Mouse (Mus musculus) midbrain, embryonic 14.5 days (tissue): Measurements from ENCODE around the gene Arrb1. TPM values are rescaled to one million over a fixed set of nuclear protein-coding genes. Genes with fewer than 3 reads are reported as not detected.
A peak's percentile ranks its signal among the peaks of the same experiment; 100 is the strongest.

ENCODE experiments used
- ATAC-seq: fragments of 200-750 bp; cut with Nextera tagmentation; 2 replicates; pipeline ENCODE4 v1.8.0; 2017; ENCODE audit warnings: moderate number of reproducible peaks, moderate library complexity; ENCODE audit not compliant: low FRiP score, low TSS enrichment
- DNase-seq: peaks from one replicate; pipeline ENCODE4 v3.0.0-alpha.2; 2015
- H3K27ac ChIP-seq: fragments of 300-500 bp; sonication (generic); replicated peaks from 2 replicates; pipeline ENCODE4 v1.5.1; 2014; ENCODE audit warnings: mild to moderate bottlenecking, low read depth, low read length, moderate library complexity
- H3K27me3 ChIP-seq: fragments of 300-500 bp; sonication (generic); 2 replicates; pipeline ENCODE4 v1.6.1; 2014; ENCODE audit warnings: low read length, control low read depth, mixed read lengths; ENCODE audit not compliant: control insufficient read depth, insufficient read depth
- H3K36me3 ChIP-seq: fragments of 300-500 bp; sonication (generic); 2 replicates; pipeline ENCODE4 v1.6.1; 2014; ENCODE audit warnings: low read length, control low read depth; ENCODE audit not compliant: control insufficient read depth, insufficient read depth
- H3K4me1 ChIP-seq: fragments of 300-500 bp; sonication (generic); 2 replicates; pipeline ENCODE4 v1.6.1; 2014; ENCODE audit warnings: mild to moderate bottlenecking, antibody characterized with exemption, low read length, control low read depth; ENCODE audit not compliant: control insufficient read depth, insufficient read depth
- H3K4me2 ChIP-seq: fragments of 300-500 bp; sonication (generic); 2 replicates; pipeline ENCODE4 v1.6.1; 2014; ENCODE audit warnings: mild to moderate bottlenecking, low read length, moderate library complexity
- H3K4me3 ChIP-seq: fragments of 300-500 bp; sonication (generic); replicated peaks from 2 replicates; pipeline ENCODE4 v1.5.1; 2014; ENCODE audit warnings: low read depth, low read length
- H3K9ac ChIP-seq: fragments of 300-500 bp; sonication (generic); replicated peaks from 2 replicates; pipeline ENCODE4 v1.6.1; 2014; ENCODE audit warnings: mild to moderate bottlenecking, low read length, moderate library complexity
- H3K9me3 ChIP-seq: fragments of 300-500 bp; sonication (generic); 2 replicates; pipeline ENCODE4 v1.6.1; 2016; ENCODE audit warnings: low read length, control low read depth, mixed read lengths; ENCODE audit not compliant: control insufficient read depth
- WGBS: fragments of 180-500 bp; shearing (Covaris S2); extraction: QIAGEN DNeasy Blood & Tissue Kit; methylation state at CpG from one replicate; pipeline ENCODE4 v1.1.7; 2014; 5-methylcytosine and 5-hydroxymethylcytosine counted together
- polyA plus RNA-seq: library from polyadenylated mRNA; unstranded; fragments of >200 nt; fragmentation: Nextera tagmentation; extraction: Ambion mirVana; gene quantifications from 2 replicates; pipeline ENCODE4 v1.2.1, GENCODE M21; 2014

Arrb1 gene
- polyA plus RNA-seq, 1 experiment from 2014 or later = 10.3 TPM

DNA sequence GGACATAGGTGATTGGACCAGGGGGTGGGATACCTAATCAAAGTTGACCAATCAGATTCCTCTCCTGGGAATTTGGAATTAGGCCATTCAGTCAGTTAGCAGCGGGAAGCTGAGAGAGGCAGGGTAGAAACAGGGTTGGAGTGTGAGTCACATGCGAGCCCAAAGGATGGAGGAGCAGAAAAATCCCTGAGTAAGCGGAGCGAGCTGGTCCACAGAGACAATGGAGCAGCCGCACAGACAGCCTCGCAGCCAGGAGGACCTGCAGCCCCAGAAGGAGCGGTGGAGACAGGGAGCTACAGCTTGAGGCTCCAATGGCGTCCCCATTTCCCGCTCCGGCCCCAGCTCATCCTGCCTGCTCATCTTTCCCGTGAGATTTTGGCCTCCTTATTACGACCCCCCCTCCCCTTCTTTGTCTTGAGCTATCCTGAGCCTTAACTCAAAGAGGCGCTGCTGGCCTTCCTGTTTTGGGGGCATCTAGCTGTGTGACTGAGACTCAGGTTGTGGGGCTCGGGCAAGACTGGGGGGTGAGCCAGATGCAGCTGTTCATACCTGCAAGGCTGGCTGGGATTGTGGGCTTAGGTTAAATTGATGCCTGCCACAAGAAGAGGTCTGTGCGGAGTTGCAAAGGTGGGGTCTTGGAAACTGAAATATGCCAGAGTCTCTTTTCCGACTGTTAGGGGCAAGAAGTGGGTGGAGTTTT lies 44.4 kb downstream of the Arrb1 start:
- H3K9me3 ChIP-seq = no peaks in the 10 kb centered on the region
- no peaks in the 10 kb centered on the region for H3K27me3 ChIP-seq
- H3K36me3 ChIP-seq = peaks cover 14% of the 10 kb centered on the region
- ATAC-seq (no peak), DNase-seq (peak; percentile 58)
- WGBS = 5% methylated on average over 16 of the region's 16 CpGs
- H3K4me2 ChIP-seq = peak overlapping the region; percentile 46
- H3K4me3 ChIP-seq = peak overlapping the region; percentile 0; the same call in 1 of the 2 replicates
- H3K9ac ChIP-seq = peak overlapping the region; percentile 36; the same call in 1 of the 2 replicates
- peak overlapping the region; percentile 61 for H3K27ac ChIP-seq
- H3K4me1 ChIP-seq = peaks cover 19% of the 10 kb centered on the region

DNA sequence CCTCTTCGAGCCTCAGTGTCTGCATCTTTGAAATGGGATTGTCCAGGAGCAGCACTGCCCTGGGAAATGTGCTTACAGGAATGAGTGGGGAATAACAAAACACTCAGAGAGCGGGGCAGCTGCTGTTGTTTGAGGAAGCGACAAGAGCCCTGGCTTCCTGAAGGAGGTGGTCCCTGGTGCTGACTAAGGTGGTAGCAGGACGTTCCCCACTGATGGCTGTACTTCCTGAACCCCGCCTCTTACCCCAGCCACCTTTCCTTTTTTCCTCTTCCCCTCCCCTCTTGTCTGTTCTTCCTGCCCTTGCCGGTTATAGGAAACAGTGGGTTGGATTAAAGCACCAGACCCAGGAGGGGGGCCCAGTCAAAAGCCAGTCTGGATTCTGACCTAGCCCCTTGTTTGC lies 45.0 kb downstream of the Arrb1 start:
- 36% methylated on average over 6 of the region's 6 CpGs for WGBS
- DNase-seq (no peak), ATAC-seq (peak; percentile 31; the same call in 1 of the 2 replicates)
- no peak overlapping the region for H3K27ac ChIP-seq
- peaks cover 19% of the 10 kb centered on the region for H3K4me1 ChIP-seq
- H3K9me3 ChIP-seq = no peaks in the 10 kb centered on the region
- H3K9ac ChIP-seq = no peak overlapping the region
- peak overlapping the region; percentile 0; the same call in 1 of the 2 replicates for H3K4me3 ChIP-seq
- peaks cover 17% of the 10 kb centered on the region for H3K36me3 ChIP-seq
- no peaks in the 10 kb centered on the region for H3K27me3 ChIP-seq
- peak overlapping the region; percentile 46; the same call in 1 of the 2 replicates for H3K4me2 ChIP-seq

DNA sequence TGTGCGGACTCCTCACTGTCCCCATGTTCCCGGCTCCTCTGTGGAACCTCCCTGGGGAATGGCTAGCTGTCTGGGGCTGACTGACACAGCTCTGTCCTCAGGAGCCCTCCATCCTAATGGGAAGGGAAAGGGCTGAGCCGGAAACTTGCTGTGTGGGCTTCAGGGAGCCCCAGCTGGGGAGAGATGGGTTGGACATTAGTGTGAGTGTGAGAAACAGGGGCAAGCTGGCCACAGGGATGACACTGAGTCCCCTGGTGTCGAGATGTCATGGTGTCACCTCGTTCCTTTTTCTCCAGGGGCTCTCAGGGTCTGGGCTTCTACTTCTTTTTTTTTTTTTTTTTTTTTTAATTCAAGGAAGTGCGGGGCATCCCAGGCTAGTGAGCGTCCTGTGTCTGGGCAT lies 47.0 kb downstream of the Arrb1 start:
- DNase-seq (no peak), ATAC-seq (no peak)
- H3K36me3 ChIP-seq = peaks cover 19% of the 10 kb centered on the region
- 50% methylated on average over 7 of the region's 7 CpGs for WGBS
- no peak overlapping the region for H3K4me2 ChIP-seq
- no peaks in the 10 kb centered on the region for H3K9me3 ChIP-seq
- H3K4me1 ChIP-seq = peaks cover 19% of the 10 kb centered on the region
- no peak overlapping the region for H3K27ac ChIP-seq
- H3K9ac ChIP-seq = no peak overlapping the region
- H3K4me3 ChIP-seq = no peak overlapping the region
- no peaks in the 10 kb centered on the region for H3K27me3 ChIP-seq

DNA sequence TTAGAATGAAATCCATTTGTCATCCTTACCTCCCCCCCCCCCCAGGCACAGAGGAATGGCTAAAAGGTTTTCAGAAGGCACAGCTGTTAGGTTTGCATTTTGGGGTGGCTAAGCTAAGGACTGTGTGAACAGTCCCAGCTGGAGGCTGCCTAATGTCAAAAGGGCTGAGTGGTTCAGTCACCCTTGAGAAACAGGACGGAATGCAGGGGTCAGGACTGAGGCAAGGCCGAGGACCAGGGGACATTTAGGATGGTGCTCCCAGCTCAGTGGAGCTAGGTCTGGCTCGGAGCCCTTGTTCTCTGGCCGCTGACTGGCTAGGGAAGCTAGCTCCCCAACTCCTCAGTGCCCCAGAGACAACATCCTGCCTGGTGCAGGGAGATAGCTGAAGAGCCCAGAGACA lies 47.6 kb downstream of the Arrb1 start:
- DNase-seq (no peak), ATAC-seq (no peak)
- no peak overlapping the region for H3K4me3 ChIP-seq
- no peak overlapping the region for H3K4me2 ChIP-seq
- peaks cover 20% of the 10 kb centered on the region for H3K36me3 ChIP-seq
- H3K27ac ChIP-seq = no peak overlapping the region
- H3K9ac ChIP-seq = no peak overlapping the region
- H3K9me3 ChIP-seq = no peaks in the 10 kb centered on the region
- no peaks in the 10 kb centered on the region for H3K27me3 ChIP-seq
- H3K4me1 ChIP-seq = peaks cover 19% of the 10 kb centered on the region
- WGBS = 36% methylated on average over 4 of the region's 4 CpGs

DNA sequence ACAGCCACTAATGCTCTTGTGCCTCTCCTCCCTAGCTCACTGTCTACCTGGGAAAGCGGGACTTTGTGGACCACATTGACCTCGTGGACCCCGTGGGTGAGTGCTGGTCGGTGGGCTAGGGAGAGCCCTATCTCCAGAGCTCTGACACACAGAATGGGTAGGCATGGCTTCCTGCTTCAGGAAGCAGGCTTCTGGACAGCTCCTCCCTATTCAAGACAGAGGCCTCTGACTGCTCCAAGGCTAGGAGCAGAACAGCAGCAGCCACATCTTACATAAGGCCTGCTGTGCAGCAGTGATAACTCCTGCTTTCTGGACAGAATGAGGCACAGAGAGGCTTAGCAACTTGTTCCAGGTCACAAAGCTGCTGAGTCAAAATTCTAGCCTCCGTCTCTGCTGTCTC lies 48.4 kb downstream of the Arrb1 start:
- no peak for ATAC-seq
- 91% methylated on average over 5 of the region's 5 CpGs for WGBS
- H3K9ac ChIP-seq = no peak overlapping the region
- H3K36me3 ChIP-seq = peaks cover 27% of the 10 kb centered on the region
- no peak for DNase-seq
- no peak overlapping the region for H3K4me2 ChIP-seq
- H3K9me3 ChIP-seq = no peaks in the 10 kb centered on the region
- no peaks in the 10 kb centered on the region for H3K27me3 ChIP-seq
- H3K4me1 ChIP-seq = peaks cover 19% of the 10 kb centered on the region
- H3K27ac ChIP-seq = no peak overlapping the region
- H3K4me3 ChIP-seq = no peak overlapping the region

DNA sequence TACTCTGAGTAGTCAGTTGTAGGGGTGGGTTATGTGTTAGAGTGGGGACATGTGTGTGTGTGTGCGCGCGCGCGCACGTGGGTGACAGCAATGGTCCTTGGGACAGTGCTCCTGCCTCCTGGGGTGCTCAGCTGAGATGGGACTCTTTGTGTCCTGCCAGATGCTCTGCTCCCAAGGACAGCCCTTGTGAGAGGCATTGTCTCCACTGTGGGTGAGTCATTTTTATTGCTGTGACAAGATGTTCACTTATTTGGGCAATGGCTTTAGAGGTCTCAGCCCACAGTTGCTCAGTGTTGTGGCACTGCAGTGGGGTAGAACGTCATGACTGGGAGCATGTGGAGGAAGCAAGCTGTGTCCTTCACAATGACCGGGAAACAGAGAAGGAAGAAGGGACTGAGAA lies 50.7 kb downstream of the Arrb1 start:
- Histone ChIP-seq H3K27me3 (no peaks in the 10 kb centered on the region), H3K4me3 (no peak overlapping the region), H3K27ac (no peak overlapping the region), H3K36me3 (peaks cover 42% of the 10 kb centered on the region), H3K9me3 (no peaks in the 10 kb centered on the region), H3K9ac (no peak overlapping the region), H3K4me1 (peaks cover 3% of the 10 kb centered on the region), H3K4me2 (no peak overlapping the region)
- WGBS = 85% methylated on average over 8 of the region's 8 CpGs
- no peak for ATAC-seq
- DNase-seq = no peak

DNA sequence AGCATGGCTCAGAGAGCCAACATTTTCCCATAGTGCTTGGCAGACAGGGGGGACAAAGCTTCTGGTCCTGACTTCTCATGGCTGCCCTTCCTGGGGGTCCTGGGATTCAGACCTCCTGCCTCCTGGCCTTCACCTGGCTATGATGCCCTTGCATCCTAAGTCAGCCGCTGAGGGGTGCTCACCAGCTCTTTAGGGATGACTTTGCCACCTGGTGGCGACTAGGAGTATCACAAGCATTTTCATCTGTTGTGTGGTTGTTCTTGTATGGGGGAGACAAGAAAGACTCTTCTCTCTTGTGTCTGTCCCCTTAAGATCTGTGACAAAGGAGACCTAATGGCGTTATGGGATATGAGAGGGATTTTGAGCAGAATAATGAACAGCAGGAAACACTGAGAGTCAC lies 54.8 kb downstream of the Arrb1 start:
- Histone ChIP-seq H3K27me3 (no peaks in the 10 kb centered on the region), H3K4me1 (no peaks in the 10 kb centered on the region; the same call in 1 of the 2 replicates), H3K9me3 (no peaks in the 10 kb centered on the region), H3K9ac (no peak overlapping the region), H3K27ac (no peak overlapping the region), H3K36me3 (peaks cover 65% of the 10 kb centered on the region), H3K4me3 (no peak overlapping the region), H3K4me2 (no peak overlapping the region)
- WGBS = 13% methylated on average over 3 of the region's 3 CpGs
- ATAC-seq (no peak), DNase-seq (peak; percentile 90)

DNA sequence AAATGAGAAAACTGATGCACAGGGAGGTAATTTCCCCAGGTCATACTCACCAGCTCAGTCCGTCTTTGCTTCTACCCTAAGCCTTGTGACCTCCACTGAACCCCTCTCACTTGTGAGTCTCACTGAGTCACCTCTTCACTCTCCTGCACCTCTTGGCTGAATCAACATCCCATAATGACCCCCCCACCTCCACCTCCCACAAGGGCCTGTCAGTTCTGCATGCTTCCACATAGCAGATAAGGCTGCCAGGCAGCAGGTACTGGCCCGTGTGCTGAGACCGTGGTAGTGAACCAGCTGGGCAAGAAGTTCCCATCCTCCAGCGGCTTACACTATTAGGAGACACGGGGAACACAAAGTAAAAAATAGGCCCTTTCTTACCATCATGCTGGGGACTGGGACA lies 55.4 kb downstream of the Arrb1 start:
- Histone ChIP-seq H3K9me3 (no peaks in the 10 kb centered on the region), H3K27me3 (no peaks in the 10 kb centered on the region), H3K36me3 (peaks cover 67% of the 10 kb centered on the region), H3K4me2 (no peak overlapping the region), H3K27ac (no peak overlapping the region), H3K4me3 (no peak overlapping the region), H3K4me1 (no peaks in the 10 kb centered on the region; the same call in 1 of the 2 replicates), H3K9ac (no peak overlapping the region)
- ATAC-seq (no peak), DNase-seq (no peak)
- WGBS = 64% methylated on average over 5 of the region's 5 CpGs

DNA sequence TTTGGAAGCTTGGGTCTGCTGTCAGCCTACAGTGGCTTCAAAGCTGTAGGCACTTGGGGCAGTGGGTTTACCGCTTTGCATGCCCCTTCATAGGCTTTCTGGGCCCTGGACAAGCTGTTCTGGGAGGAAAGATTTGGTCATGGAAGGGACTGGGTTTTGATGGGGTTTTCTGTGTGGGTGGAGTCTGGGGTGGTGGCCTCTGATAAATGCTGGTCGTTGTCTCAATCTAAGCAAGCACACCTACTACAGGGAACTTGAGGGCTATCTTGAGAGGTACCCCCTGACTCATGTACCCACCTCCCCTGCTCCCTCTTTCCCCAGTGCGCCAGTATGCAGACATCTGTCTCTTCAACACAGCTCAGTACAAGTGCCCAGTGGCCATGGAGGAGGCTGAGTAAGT lies 57.4 kb downstream of the Arrb1 start:
- H3K36me3 ChIP-seq = peaks cover 87% of the 10 kb centered on the region
- no peak overlapping the region for H3K9ac ChIP-seq
- H3K27me3 ChIP-seq = no peaks in the 10 kb centered on the region
- 92% methylated on average over 3 of the region's 3 CpGs for WGBS
- no peak overlapping the region for H3K4me2 ChIP-seq
- no peak overlapping the region for H3K4me3 ChIP-seq
- no peaks in the 10 kb centered on the region for H3K9me3 ChIP-seq
- no peak overlapping the region for H3K27ac ChIP-seq
- no peak for DNase-seq
- no peaks in the 10 kb centered on the region for H3K4me1 ChIP-seq
- no peak for ATAC-seq
